In the genomic region with DNA sequence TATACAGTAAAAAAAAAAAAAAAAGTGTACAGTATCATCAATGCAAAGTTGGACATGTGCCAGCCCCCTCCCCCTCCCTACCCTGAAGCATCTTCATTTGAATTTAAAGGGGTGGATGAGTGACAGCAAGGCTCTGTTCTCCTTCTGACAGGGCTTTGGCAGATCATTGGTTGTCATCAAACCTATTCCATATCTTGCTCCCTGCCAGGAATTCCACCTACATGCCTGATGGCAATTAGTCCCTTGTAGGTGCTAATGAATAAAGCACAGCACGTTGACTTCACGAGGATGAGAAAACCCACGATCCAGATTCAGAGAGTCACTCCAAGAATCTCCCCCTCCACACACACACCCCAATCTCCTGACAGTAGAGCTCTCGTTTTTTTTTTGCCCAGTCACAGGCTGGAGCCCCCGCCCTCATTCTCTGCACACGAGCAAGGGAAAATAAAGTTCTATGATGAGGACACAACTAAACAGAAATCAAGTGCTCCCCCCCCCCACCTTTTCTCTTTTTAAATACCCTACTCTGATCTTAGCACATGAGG, we compare ENCODE assay signal across 13 mouse cellular contexts.
DNase-seq lines count a peak whose midpoint lies in the region; ATAC-seq lines count a peak whose summit lies in the region.
"Had no signal": no experiment of that assay in that cellular context is flagged by ENCODE, and none has a peak within 500 bp of the region (broad histone marks: within the 10 kb centered on the region; RNA-seq: fewer than 3 reads in every experiment).

No protein-coding gene starts in this region.

- no peaks in the 10 kb centered on the region; the same call in 1 of the 2 replicates for H3K4me1 ChIP-seq in forebrain, embryonic 14.5 days (ENCODE audit: control insufficient read depth, insufficient read depth, low read length)
- H3K4me1 ChIP-seq in midbrain, embryonic 14.5 days (ENCODE audit: control insufficient read depth, insufficient read depth, low read length) = 0 out of 2 replicates have a peak, but pooled peaks cover 4% of the 10 kb centered on the region
- H3K4me1 ChIP-seq: heart, embryonic 12.5 days had no signal

- intact Hi-C loops in left cerebral cortex, postnatal 4 days (cut with DNase I) = no loop called here

- H3K4me2 ChIP-seq in forebrain, embryonic 14.5 days (ENCODE audit: low read length) = no peak overlapping the region
- no peak overlapping the region for H3K4me2 ChIP-seq in midbrain, embryonic 14.5 days (ENCODE audit: low read length)
- H3K4me2 ChIP-seq: heart, embryonic 12.5 days; limb, embryonic 15.5 days had no signal

- ATAC-seq in CD4-positive, CD25-positive, alpha-beta regulatory T cell, adult 4 months = no peak
- ATAC-seq in forebrain, embryonic 14.5 days = peak; percentile 86
- peak; percentile 53 for ATAC-seq in midbrain, embryonic 14.5 days (ENCODE audit: low FRiP score, low TSS enrichment)
- ATAC-seq: lung, postnatal 0 days had no signal

- H3K27me3 ChIP-seq in forebrain, embryonic 14.5 days (replicated peaks; ENCODE audit: control insufficient read depth, insufficient read depth, low read length) = no peaks in the 10 kb centered on the region
- H3K27me3 ChIP-seq in midbrain, embryonic 14.5 days (ENCODE audit: control insufficient read depth, insufficient read depth, low read length) = no peaks in the 10 kb centered on the region
- H3K27me3 ChIP-seq: heart, embryonic 12.5 days; limb, embryonic 15.5 days had no signal

- no peaks in the 10 kb centered on the region for H3K36me3 ChIP-seq in forebrain, embryonic 14.5 days (ENCODE audit: control insufficient read depth, insufficient read depth, low read length)
- no peaks in the 10 kb centered on the region for H3K36me3 ChIP-seq in midbrain, embryonic 14.5 days (ENCODE audit: control insufficient read depth, insufficient read depth, low read length)
- H3K36me3 ChIP-seq: heart, embryonic 12.5 days; limb, embryonic 15.5 days had no signal

- H3K4me3 ChIP-seq in forebrain, embryonic 14.5 days (ENCODE audit: low read depth, low read length) = no peak overlapping the region
- no peak overlapping the region for H3K4me3 ChIP-seq in midbrain, embryonic 14.5 days (replicated peaks; ENCODE audit: low read depth, low read length)
- H3K4me3 ChIP-seq: heart, embryonic 12.5 days; limb, embryonic 15.5 days had no signal

- no peaks in the 10 kb centered on the region for H3K9me3 ChIP-seq in forebrain, embryonic 14.5 days (replicated peaks; ENCODE audit: control insufficient read depth, low read length)
- H3K9me3 ChIP-seq in midbrain, embryonic 14.5 days (ENCODE audit: control insufficient read depth, low read length) = no peaks in the 10 kb centered on the region
- H3K9me3 ChIP-seq: heart, embryonic 12.5 days; limb, embryonic 15.5 days had no signal

- WGBS in forebrain, embryonic 14.5 days = 40% methylated on average over 6 of the region's 6 CpGs
- WGBS in midbrain, embryonic 14.5 days = 55% methylated on average over 6 of the region's 6 CpGs

- H3K9ac ChIP-seq in forebrain, embryonic 14.5 days (ENCODE audit: low read length) = no peak overlapping the region
- H3K9ac ChIP-seq in midbrain, embryonic 14.5 days (replicated peaks; ENCODE audit: low read length) = no peak overlapping the region
- H3K9ac ChIP-seq: heart, embryonic 12.5 days; limb, embryonic 15.5 days had no signal

- H3K27ac ChIP-seq in forebrain, embryonic 14.5 days (ENCODE audit: low read depth, low read length) = no peak overlapping the region
- no peak overlapping the region for H3K27ac ChIP-seq in midbrain, embryonic 14.5 days (replicated peaks; ENCODE audit: low read depth, low read length)
- H3K27ac ChIP-seq: limb, embryonic 15.5 days had no signal

- peak; percentile 17 for DNase-seq in CD4-positive, CD25-positive, alpha-beta regulatory T cell, adult 2 months (ENCODE audit: low read depth, low spot score)
- DNase-seq in left cerebral cortex, postnatal 4 days = peak; percentile 49
- no peak for DNase-seq in left cerebral cortex, adult 18-20 months (ENCODE audit: low spot score in 2 of 2)
- peak; percentile 85 for DNase-seq in forebrain, embryonic 14.5 days (ENCODE audit: low spot score)
- DNase-seq in midbrain, embryonic 14.5 days = peak; percentile 61
- no peak for DNase-seq in adipocyte (ENCODE audit: low spot score)
- DNase-seq in urinary bladder, postnatal 14 days (ENCODE audit: low spot score) = no peak
- DNase-seq: embryo, embryonic 11 days; kidney, postnatal 10 days had no signal

Comparison
In these comparisons a context has a peak if more than half of its experiments do, and no peak if none do; other contexts are left out.
1. DNase-seq: peak in CD4-positive, CD25-positive, alpha-beta regulatory T cell, adult 2 months (single experiment), left cerebral cortex, postnatal 4 days (single experiment), forebrain, embryonic 14.5 days (single experiment) and midbrain, embryonic 14.5 days (single experiment); none in left cerebral cortex, adult 18-20 months (0 of 2), adipocyte (single experiment) and urinary bladder, postnatal 14 days (single experiment).